Mouse (Mus musculus) left cerebral cortex, postnatal 25 days (tissue): Measurements from ENCODE around the gene Slc20a1. TPM values are rescaled to one million over a fixed set of nuclear protein-coding genes. Genes with fewer than 3 reads are reported as not detected.

ENCODE experiments used
- DNase-seq, 2 experiments: peaks; one replicate each; pipeline ENCODE4 v3.0.0; 2022; ENCODE audit warnings: low spot score in 2 of 2, mixed read lengths in 1 of 2
- intact Hi-C: fragments of 180-260 bp; cut with DNase I; formaldehyde crosslinking; loops from one replicate; pipeline ENCODE4 v1.15.1; 2025
- total RNA-seq, 2 experiments: library from RNA; stranded (reverse); gene quantifications; 2 replicates each; pipeline ENCODE4 v1.2.3; 2021

The Slc20a1 gene
- total RNA-seq, 2 experiments from 2014 or later = 138 to 140 TPM

DNA sequence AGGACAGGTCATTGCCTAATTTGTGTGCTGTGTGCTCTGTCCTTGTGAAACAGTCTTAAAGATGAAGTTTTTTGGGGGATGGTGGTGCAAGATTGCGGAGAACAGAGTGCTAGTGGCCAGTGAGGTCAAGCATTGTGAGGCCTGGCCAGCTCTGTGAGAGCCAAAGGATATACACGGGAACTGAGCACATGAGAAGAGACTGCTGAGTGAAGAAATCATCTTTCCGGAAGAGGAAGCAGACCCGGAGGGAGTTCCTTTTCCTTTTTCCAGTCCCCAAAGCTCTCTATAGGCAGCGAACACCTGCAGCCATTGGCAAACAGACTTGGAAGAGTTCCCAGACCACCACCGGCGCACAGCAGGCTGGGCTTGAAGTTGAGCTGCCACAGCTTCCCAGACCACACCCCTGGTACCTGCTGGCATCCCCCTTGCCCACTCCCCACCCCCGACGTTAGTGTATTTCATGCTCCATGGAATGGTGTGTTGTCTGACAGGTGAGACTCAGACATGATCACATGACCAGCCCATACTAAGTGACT, 22.6 kb downstream of the Slc20a1 start:
- intact Hi-C loops = no loop called here
- no peak for DNase-seq

DNA sequence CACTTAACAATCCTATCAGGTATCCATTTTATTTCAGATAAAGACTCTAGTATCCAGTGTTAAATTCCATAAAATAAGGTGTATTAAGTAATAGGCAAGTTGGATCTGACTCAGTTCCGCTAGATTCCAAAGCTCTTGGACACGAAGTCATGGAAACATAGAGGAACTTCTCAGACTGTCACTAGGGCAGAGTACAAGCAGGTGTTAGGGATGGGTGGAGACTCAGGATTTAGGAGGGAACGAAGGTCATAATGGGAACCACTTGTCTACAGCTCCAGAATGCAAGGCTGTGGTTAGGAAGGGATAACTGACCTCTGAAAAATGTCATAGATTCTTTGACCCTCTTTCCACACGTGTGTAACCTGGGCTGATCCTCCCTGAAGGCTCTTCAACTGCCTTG, 25.6 kb downstream of the Slc20a1 start:
- no peak for DNase-seq
- intact Hi-C loops = no loop called here

DNA sequence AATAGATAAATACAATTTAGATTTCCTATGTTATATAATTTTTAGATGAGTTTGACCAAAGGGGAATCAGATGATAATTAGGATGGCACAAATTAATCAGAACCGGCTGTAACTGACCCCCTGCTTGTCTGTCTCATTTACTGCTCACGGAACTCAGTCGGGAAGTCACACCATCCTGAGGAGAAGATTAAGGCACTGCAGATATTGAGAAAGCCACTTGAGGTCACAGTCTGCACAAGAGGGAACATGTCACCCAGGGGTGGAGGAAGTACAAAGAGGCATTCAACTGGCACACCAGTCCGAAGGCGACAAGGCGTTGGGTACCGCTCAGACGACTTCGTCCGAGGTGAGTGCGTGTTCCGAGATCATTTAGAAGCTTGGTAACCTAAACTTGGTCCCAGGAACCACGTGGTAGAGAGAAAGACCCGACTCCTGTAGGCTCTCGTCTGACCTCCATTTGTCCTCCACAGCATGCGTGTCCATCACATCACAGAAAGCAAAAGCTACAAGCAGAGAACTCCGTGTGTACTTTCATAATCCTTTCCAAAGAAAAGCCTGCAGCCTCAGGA, 26.8 kb downstream of the Slc20a1 start:
- intact Hi-C loops = no loop called here

DNA sequence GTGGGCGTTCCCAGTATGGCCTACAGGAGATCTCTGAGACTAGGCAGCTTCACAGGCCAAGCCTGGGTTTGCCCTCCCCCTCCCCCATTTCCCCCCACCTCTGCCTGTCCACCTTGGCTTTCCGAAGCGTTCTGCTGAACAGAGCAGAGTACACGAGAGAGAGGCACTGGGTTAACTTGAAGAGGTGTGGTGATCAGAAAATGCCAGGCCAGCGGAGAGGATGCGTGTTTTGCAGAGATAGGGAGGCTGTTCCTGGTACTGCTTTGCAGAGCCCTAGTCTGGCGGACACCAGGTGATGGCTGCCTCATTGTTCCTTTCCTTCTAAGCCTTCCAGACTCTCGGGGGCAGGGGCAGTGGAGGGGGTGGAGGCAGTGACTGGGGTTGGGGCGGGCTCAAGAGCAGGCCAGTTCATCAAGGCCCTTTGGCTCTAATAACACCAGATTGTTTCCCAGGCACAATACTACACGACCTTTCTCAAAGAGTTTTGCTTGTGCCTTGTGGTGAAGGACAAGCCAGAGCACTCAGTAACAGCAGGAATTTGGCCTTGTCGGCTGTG, 27.8 kb downstream of the Slc20a1 start:
- DNase-seq = no peak
- intact Hi-C loops = no loop called here

More for the DNA sequence above, 26.8 kb downstream of the Slc20a1 start:
- no peak for DNase-seq

DNA sequence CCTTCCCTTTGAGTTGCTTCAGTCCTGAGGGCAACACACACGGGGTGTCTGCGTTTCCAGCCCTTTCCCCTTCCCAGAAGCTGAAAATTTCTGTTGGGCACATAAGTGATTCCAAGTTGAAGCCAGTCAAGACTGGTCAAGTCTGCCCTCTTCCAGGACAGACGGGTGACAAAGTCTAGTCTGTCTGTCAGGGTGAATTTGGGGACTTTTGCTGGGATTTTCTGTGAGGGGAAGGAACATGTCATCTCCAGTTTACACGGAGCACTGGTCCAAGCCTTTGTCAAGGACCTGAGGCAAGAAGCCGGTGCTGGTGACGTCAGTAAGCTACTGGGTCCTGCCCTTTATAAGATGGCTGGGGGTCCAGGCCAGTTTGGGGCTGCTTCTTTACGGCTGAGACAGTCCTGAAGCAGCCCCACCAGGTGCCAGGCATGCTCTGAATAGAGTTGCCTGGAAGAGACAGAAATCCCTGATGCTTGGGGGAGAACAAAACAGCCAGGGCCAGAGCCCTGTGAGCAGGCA, 28.5 kb downstream of the Slc20a1 start:
- intact Hi-C loops = no loop called here
- DNase-seq = no peak

DNA sequence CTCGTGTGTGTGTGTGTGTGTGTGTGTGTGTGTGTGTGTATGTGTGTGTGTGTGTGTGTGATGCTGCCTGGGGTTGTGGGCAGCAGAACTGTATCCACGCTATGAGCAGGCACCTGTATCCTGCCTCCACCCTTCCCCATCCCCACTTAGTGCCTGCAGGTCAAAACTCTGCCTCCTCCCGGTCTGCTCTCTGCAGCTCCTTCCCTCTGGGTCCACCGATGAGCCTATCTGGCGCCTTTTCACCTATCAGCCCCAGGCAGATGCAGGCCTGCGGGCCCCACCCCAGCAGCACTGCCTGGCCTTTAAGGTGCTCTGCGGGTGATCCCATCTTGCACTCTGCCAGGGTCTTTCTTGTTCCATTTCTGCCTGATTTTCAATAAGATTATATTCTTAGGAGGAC, 29.1 kb downstream of the Slc20a1 start:
- intact Hi-C loops = no loop called here
- DNase-seq = no peak

DNA sequence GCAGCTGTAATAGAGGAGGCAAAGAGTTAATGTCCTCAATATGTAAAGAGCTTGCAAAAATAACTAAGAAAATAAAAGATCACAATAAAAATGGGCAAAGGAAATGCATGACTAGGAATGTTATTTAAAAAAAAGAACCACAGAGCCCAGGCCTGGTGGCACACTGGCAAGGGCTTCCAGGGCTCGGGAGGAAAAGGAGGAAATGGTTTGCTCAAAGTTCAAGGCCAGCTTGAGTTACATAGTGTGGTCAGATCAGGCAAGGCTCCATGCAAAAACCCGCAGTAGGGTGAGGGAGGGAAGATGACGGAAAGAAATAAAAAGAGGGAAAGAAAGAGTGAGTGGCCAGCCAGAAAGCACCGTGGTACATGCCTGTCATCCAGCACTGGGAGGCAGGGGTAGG, 30.0 kb downstream of the Slc20a1 start:
- intact Hi-C loops = no loop called here
- no peak for DNase-seq

DNA sequence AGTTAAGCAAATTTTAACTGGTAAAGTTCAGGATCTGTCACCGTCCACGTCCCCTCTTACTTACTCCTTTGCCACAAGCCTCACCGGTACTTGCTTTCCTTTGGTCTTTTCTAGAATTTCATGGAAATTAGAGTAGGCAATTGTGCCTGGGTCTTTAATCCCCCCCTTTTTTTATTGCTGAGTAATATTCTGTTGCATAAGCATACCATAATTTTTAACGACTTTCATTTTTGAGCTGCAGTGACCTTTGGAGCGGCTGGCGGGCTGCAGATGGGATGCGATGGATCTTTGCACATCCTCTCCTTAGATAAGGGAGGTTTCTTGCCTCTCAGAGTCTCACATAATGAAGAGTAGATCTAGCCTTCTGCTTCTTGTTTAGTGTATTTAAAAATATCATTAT, 30.8 kb downstream of the Slc20a1 start:
- intact Hi-C loops = no loop called here
- no peak for DNase-seq

DNA sequence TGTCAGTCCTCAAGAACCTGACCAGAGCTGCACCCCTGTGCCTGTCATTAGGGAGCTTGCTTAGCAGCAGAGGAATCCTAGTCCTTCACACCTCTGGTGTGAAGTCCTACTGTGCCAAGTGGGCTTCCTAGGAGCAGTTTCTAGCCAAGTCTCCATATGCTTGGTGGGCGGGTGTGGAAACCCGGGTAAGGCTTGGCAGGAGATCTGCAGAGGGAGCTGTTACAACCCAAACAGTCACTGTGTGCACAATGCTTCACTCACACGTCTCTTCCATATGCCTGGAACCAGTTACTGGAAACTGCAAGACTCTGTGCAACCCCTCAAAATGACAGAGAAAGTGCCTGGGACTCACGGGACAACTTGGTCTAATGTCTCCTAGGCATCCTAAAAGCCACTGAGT, 33.5 kb downstream of the Slc20a1 start:
- DNase-seq = peak; percentile 82 to 97
- intact Hi-C loops = loop anchor here (2.0 kb wide), 1 partner anchor 49 kb away; no protein-coding TSS in a partner anchor

DNA sequence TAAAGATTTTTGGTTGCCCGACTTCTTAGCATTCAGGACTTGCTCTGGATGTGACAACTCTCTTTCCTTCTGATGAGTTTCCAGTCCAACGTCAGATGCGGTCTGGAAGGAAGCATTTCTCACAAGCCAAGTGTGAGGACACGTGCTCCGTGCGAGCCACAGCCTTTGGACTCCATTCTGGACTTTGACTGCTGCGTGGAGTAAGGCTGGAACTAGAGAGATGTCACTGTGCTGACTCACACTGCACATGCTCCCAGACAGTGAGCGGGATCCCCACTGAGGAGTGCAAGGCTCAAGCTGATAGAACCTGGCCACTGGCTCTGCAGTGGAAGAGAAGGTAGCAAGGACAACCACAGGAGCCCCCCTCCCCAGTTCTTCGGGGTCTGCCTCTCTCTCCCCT, 33.9 kb downstream of the Slc20a1 start:
- peak in 1 of 2 experiments; percentile 58 for DNase-seq
- intact Hi-C loops = loop anchor here (2.0 kb wide), 1 partner anchor 50 kb away; no protein-coding TSS in a partner anchor

DNA sequence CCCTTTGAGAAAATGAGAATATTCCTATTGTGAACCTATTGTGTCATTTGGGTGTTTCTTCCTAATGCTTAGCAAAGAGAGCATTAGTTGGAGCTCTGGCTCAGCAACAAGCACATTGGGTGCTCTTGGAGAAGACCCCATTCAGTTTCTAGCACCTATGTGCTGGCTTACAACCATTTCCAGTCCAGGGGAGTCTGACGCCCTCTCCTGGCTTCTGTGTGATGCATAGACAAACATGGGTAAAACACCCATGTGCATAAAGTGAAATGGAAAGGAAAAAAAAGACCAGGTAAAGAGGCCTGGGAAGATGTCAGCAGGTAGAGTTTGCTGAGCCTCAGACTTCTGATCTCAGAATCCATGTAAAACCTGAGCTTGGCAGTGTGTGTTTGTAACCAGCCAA, 34.7 kb downstream of the Slc20a1 start:
- no peak for DNase-seq
- intact Hi-C loops = loop anchor here (1.0 to 2.0 kb wide), 2 partner anchors 28 to 50 kb away; no protein-coding TSS in a partner anchor

DNA sequence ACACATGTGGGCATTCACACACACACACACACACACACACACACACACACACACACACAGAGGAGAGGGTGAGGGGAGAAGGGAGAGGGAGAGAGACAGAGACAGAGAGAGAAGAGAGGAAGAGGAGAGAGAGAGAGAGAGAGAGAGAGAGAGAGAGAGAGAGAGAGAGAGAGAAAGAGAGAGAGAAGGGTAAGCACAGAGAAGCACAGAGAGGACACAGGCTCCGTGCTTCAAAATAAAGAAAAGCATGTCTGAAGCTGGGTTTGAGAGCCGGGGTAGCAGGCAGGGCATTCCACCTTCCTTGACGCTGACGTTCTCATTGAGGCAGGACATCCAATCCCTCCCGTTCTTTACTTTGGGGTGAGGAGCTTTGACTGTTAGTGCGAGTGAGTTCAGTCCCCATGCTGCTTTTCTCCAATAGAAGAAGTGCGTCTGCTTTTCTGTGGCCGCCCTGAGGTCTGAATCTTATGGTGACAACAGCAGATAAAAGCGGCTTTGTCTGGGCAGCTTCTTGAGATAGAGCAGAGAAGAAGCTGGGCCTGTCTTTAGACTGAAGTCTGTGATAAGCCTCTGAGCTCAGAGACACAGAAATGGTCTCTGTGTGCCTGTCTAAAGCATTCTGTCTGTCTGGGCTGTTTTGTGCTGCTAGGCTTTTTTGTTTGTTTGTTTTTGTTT, 35.4 kb downstream of the Slc20a1 start:
- intact Hi-C loops = loop anchor here (1.0 to 2.0 kb wide), 2 partner anchors 27 to 51 kb away; no protein-coding TSS in a partner anchor
- DNase-seq = no peak

DNA sequence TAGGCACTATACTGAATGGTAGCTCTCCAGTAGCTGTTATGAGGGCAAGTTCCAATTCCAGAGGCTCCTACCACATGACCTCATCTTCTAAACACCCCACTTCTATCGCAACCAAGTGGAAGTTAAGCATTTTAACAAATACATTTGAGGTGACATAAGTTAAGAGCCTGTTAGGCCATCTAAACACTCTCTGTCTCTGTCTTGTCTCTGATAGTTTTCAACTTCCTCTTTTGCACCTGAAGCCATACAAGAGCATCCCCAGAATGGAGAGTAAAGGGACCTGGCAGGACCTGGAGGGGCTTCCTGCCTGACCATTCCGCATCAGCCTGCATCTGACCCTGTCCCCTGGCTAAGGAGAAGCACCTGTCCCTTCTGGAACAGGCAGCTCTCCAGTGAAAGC, 36.2 kb downstream of the Slc20a1 start:
- no peak for DNase-seq
- intact Hi-C loops = no loop called here

DNA sequence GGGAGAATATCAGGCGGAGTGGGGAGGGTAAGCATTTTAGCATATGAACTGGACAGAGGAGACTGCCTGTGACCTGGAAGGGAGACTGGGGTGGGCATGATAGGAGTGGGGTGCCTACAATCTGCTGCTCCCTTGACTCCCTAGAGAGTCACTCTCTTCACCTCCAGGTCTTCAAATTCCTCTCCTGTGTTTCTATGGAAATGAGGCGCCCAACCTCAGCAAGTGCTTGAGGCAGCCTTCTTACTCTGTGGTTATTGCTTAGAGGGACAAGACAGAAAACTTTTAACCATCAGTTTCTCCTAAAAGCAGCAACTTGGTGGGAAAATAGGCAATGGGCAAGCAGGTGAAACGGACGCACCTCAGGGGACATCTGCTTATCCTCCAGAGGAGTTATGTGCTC, 38.0 kb downstream of the Slc20a1 start:
- no peak for DNase-seq
- intact Hi-C loops = no loop called here

DNA sequence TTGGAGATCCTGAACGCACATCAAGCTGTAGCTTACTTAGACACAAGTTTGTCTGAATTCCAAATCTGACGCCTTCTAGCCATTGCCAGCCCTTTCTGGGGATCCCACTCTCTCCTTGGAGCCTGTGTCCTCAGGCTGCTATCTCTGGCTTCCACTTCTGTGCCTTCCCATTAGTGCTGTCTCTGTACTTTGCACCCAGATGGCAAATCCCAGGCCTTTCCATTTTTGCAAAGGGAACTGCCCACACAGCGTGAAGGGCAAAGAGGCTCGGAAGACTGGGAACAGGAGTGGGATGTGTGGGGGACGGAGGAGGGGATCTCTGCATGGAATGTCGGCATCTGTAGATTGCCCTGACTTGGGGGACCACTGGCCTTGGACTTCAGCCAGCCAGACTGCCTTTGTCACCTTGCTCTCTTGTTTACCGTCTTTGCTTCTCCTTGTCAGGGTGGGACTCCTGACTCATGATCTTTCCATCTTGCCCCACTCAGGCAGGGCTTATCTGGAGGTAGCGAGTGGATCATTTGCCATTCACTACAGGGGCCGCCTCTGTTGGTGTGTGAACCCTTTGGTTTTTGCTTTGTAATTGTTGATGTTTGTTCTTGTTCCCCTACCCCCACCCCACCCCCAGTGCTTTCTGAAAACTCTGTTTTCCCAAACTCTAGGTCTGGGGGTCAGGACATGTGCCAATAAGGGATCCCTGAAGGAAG, 42.3 kb downstream of the Slc20a1 start:
- intact Hi-C loops = loop anchor here (5.0 kb wide), 1 partner anchor 44 kb away; the partner anchor contains the start of gene Slc20a1
- peak; percentile 27 to 78 for DNase-seq

DNA sequence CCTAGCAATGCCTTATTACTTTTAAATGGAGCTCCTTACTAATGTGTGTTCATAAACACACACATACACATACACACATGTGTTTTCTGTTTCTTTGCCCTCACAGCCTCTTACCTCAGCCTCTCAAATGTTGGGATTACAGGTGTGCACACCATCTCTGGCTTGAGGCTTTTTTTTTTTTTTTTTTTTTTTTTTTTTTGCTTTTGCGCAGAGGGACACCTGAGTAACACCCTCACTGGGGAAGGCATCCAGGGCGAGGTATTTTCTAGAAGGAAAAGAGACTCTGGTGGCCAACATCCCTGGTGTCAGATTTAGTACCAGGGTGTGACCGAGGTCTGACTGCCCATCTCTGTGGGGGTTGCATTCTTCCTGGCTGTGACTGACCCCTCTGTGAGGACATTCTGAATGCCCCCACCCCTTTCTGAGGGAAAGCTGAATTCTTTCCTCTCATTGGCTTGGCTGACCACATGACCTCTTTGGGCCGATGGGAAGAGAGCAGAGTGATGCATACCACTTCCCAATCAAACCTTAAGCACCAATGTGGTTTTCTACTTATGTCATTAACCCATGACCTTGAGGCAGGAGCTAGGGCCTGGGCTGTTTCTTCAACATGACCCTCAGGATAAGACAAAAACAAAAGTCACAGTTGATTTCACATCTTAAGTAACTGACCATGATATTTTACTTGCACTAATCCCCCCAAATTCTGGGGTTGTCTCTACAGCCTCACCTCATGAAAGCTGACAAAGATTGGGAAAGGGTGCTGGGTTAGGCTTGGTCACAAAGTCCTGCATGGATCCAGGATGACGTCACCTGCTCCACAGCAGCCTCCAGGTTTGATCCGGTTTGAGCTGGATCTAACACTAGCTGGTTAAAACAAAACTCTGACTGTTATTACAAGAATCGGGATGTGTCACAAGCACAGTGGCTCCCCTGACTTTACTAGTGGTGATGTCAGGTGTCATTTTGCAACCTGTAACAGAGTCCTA, 43.6 kb downstream of the Slc20a1 start:
- DNase-seq = no peak
- intact Hi-C loops = loop anchor here (5.0 kb wide), 1 partner anchor 45 kb away; the partner anchor contains the start of gene Slc20a1

DNA sequence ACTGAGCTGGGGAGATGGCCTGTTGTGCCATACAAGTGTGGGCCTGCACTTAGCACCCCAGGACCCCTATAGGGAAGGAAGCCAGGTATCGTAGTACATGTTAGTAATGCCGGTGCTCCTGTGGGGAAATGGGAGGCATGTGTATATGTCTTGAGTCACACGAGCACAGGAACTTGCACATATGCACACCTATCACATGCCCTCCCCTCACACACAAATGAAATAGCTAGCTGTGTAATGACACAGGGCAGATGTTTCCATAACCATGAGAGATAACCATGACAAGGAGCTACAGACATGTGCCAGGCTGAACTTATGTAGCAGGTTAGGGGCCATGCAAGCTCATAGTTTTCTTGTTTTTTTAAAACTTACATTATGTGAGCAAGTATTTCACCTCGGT, 44.4 kb downstream of the Slc20a1 start:
- intact Hi-C loops = loop anchor here (5.0 kb wide), 1 partner anchor 46 kb away; the partner anchor contains the start of gene Slc20a1
- DNase-seq = no peak

DNA sequence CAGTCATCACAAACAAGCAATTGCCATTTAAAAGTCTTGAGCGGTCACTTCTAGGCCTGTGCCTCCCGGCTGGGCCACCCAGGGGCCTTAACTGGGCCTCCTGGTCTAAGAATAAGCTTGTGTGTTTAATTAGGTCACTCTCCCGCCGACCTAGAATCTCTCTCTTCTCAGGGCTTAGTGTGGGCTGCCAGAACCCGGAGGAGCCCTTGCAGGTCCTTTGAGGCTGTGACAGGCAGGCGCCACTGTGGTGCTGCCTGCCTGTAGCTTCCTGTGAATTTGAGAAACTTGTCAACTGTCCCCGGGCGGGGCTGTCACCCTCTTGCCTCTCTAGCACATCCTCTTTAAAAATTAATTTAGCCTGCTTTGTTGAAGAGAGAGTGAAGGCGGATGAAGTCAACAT, 45.2 kb downstream of the Slc20a1 start:
- intact Hi-C loops = loop anchor here (5.0 kb wide), 1 partner anchor 46 kb away; the partner anchor contains the start of gene Slc20a1

More for the DNA sequence above, 45.2 kb downstream of the Slc20a1 start:
- peak in 1 of 2 experiments; percentile 41 for DNase-seq
